Mouse (Mus musculus) spleen, adult 10 weeks (tissue): ENCODE results near the gene Rrnad1. TPM values are rescaled to one million over a fixed set of nuclear protein-coding genes. Genes with fewer than 3 reads are reported as not detected.

ENCODE experiments used
- polyA plus RNA-seq: library from polyadenylated mRNA; stranded (reverse); fragments of 350-450 nt; fragmentation: Illumina TruSeq; extraction: RNeasy Lipid Tissue Mini Kit (QIAGEN cat#74804); gene quantifications from one replicate; pipeline ENCODE4 v1.2.3, GENCODE M21; 2015; ENCODE audit warnings: low replicate concordance; ENCODE audit not compliant: insufficient read depth

Gene Rrnad1
- polyA plus RNA-seq, result 30.4 TPM

GRCm38 (mm10) chr3:87930078-87930795, at the start of gene Rrnad1, which contains the start of gene Isg20l2:
Gene Rrnad1, minus strand, starts transcription at chr3:87930717.
Gene Isg20l2, plus strand, starts transcription at chr3:87930314.

GRCm38 (mm10) chr3:87970939-87971488, 40.5 kb upstream of the Rrnad1 start, which contains the start of gene Nes:
Gene Nes, plus strand, starts transcription at chr3:87971078.

DNA sequence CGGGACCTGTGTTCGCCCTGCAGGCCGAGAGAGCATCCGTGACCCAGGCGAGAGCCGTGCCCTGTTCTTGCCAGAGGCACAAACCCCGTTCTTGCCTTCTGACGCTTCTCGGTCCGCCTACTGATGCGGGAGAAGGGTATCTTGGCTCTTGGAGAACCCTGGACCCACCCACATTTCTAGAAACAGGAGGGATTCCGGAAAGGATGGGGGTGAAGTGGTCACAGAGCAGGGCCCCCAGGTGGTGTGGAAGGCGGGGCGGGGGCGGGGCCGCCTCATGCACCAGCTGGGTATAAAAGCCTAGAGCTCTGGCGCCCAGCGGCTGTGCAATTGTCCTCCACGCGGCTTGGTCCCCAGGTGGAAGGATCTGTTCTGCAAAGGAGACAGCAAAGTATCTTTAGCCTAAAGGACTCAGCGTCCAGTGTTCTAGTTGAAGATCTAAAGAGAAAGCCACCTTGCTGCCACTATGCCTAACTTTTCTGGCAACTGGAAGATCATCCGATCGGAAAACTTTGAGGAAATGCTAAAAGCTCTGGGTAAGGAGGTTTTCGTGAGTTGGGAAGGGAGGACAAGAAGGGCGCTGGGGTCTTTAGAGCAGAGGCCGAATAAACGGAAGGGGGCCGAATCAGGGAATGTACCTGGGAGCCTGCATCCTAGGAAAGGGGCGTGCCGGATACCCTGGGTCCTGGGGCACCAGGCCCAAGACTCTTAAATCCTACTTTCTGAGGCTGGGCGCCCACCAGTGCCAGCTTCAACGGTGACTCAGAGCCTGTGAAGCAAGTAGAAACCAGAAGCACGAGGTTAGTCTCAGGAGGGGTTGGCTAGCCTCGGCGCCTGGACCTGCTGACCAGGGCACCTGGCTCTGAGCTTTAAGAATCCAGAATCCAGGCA, 18.1 kb upstream of the Rrnad1 start, which contains the start of gene Crabp2:
TSS of gene Crabp2 (plus strand) at position 289 of the 888 bp plus-strand sequence.

DNA sequence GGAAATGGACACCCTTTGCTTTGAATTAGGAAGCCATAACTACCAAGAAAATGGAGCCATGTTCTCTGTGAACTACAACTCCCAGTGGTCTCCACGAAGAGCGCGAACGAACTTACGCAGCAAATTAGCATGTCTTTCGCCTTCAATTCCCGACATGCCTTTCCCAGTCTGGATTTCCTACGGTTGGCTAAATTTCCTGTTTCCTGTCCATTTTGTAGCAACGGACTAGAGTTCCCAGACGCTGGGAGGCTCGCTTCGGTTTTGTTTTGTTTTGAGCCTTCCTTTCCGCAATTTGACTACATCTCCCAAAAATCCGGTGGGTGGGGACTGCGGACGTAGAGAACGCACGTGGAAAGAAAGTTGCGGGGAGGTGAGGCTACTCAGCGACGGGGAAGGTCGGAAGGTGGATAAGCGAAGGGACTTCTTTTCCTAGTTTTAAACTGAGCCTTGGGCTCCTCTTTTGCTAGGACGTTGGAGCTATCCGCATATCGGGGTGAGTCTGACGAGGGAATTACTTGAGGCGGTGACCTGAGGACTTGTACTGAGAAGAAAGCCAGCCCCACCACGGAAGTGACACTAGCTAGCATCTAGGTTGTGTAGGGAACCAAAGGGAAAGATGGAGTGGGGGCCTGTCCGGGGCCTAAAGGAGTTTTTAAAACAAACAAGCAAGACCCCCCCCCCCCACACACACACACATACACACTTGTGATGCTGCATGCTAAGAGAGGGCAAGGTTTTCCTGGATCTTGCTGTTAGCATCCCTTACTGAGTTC, 11.0 kb downstream of the Rrnad1 start, which contains the start of gene Mrpl24:
TSS of gene Mrpl24 (plus strand) at position 171 of the 773 bp plus-strand sequence.

DNA sequence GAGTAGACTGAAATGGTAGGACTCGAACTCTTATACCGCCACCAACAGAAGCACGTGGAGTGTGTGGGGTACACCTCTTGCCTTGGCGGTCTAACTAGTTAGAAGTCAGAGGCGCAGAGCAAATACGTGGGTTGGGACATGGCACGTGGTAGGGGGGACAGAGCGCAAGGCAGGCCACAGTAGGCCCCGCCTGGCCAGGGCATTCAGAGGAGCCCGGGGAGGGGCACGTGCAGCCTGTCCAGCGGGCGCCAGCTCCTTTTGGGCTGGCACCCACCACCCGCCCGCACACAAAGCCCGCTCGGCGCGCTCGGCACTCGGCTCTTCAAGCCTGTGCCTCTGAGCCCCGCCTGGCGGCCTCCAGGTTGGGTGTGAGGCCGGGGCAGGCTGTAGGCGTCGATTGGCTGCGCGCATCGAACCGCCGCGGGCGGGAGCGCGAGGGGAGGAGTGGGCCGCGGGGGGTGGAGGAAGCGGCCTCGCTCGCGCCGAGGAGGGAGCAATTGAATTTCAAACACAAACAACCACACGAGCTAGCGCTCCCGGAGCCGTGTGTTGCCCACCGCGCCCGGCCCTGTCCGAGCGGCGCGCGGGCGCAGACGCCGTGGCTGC, 24.5 kb downstream of the Rrnad1 start, which contains the start of gene Hdgf:
TSS of gene Hdgf (plus strand) at position 442 of the 606 bp plus-strand sequence.

DNA sequence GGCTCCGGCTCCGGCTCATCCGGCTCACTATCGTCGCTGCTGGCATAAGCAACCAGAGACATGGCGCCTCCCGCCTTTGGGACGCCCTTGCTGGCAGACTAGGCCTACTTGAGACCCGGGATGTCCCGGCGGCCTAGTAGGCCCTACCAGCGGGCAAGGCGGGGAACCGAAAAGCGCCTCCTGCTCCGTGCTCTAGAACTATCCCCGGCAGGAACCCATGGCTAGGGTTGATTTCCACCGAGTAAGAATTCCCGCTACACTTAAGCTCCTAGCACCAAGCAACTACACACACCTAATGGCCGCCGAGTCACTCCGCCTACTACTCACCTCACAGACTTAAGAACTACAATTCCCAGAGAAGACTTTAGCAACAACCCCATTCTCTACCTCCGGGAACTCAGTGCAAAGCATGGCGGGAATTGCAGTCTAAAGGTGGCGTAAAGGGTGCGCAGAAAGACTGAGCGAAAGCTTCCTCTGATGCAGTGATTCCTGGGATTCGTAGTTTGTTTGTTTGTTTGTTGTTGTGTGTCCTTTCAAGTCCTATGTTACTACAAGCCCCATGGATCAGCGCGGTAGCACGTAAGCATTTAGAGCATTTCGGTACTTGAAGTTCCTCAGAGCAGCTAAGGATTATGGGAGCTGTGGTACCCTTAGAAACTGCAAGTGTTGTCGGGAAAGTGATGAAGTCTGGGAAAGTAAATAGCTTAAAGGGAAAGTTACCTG, 45.1 kb downstream of the Rrnad1 start, which contains the start of gene Prcc:
TSS of gene Prcc (minus strand) at position 328 of the 723 bp plus-strand sequence.

Other genes with a start within 250 kb of the Rrnad1 start
- 0.18 TPM for gene Lrrc71, start 182.1 kb downstream of the Rrnad1 start, polyA plus RNA-seq
- gene Ntrk1, start 135.6 kb downstream of the Rrnad1 start, polyA plus RNA-seq, result 0.08 TPM
- gene Insrr, start 133.8 kb downstream of the Rrnad1 start, polyA plus RNA-seq, result 0.46 TPM
- 11.7 TPM for gene Pear1, start 106.4 kb downstream of the Rrnad1 start, polyA plus RNA-seq
- gene Sh2d2a, start 84.0 kb downstream of the Rrnad1 start, polyA plus RNA-seq, result 15.6 TPM
- gene Prcc, start 45.1 kb downstream of the Rrnad1 start, polyA plus RNA-seq, result 24.6 TPM
- 113 TPM for gene Hdgf, start 24.4 kb downstream of the Rrnad1 start, polyA plus RNA-seq
- gene Mrpl24, start 11.2 kb downstream of the Rrnad1 start, polyA plus RNA-seq, result 238 TPM
- 65.7 TPM for gene Isg20l2, start 403 bp downstream of the Rrnad1 start, polyA plus RNA-seq
- not detected for gene Crabp2, start 17.9 kb upstream of the Rrnad1 start, polyA plus RNA-seq
- gene Nes, start 40.4 kb upstream of the Rrnad1 start, polyA plus RNA-seq, result 2.4 TPM
- gene Bcan, start 69.5 kb upstream of the Rrnad1 start, polyA plus RNA-seq, result not detected
- not detected for gene Hapln2, start 96.9 kb upstream of the Rrnad1 start, polyA plus RNA-seq
- gene Gpatch4, start 112.4 kb upstream of the Rrnad1 start, polyA plus RNA-seq, result 34.2 TPM
- gene Naxe, start 127.8 kb upstream of the Rrnad1 start, polyA plus RNA-seq, result 43.0 TPM
- not detected for gene Ttc24, start 147.6 kb upstream of the Rrnad1 start, polyA plus RNA-seq
- gene Iqgap3, start 151.3 kb upstream of the Rrnad1 start, polyA plus RNA-seq, result 1.8 TPM
- gene Mef2d, start 211.7 kb upstream of the Rrnad1 start, polyA plus RNA-seq, result 77.6 TPM